Mouse (Mus musculus): ENCODE data around the gene Fyn.

- TF ChIP-seq CTCF (IDR thresholded peaks at IDR 0.05; ENCODE audit: low read depth) = no peak
- TF ChIP-seq EP300 (IDR thresholded peaks at IDR 0.05; ENCODE audit: low read depth) = no peak
Observed at GRCm38 (mm10) chr10:39557851-39558250, 189.2 kb downstream of the Fyn start.
